Mouse (Mus musculus) G1E (cell line): ENCODE measurements around the gene Sipa1l3.

ENCODE experiments used
- CTCF ChIP-seq: IDR thresholded peaks from 2 replicates; pipeline ENCODE4 v1.5.1; 2012; ENCODE audit warnings: low read depth, low read length, inconsistent platforms, mixed read lengths
- GATA1 ChIP-seq: IDR thresholded peaks from 2 replicates; pipeline ENCODE4 v1.6.1; 2012; ENCODE audit warnings: borderline replicate concordance, low read length, inconsistent platforms, mixed read lengths

DNA sequence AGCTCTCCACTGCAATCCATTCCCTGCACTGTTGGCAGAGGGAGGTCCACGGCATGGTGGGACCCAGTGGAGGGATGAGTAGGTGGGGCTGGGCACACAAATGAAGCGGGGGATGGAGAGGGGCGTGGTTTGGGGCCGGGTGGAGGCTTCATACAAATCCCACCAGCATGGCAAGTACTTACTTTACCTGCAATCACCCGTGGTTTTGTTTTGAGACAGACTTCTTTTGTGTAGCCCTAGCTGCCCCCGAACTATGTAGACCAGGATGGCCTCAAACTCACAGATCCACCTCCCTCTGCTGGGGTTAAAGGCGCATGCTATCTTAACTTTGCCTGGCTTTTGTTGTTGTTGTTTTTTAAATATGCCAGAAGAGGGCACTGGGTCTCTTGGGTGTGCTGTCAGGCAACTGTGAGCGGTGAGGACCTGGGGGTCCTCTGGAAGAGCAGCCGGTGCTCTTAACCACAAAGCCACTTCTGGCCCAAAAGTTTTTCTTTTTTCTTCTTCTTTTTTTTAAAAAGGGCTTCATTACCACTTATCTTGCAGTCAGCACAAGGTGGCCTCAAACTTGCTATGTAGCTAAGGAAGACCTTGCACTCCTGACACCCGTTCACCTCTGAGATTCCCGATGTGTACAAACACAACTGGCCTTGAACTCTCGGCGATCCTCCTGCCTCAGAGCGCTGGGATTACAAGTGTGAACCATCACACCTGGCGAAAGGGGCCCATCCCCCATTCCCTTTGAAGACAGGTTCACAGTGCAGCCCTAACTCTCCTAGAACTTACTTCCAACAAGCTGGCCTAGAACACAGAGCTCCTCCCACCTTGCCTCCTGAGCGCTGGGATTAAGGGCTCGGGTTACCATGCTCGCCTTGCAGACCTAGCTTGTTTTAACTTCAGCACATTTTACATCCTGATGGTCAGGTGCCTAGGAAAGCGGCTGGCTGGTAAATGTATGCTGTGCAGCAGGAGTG, 198.8 kb downstream of the Sipa1l3 start:
- TF ChIP-seq CTCF (no peak), GATA1 (no peak)
